Mouse (Mus musculus) CH12.LX (cell line): ENCODE data around the gene Atpaf1.

ENCODE experiments used
- CTCF ChIP-seq, 2 experiments: IDR thresholded peaks in 1 of 2; conservative IDR thresholded peaks in 1 of 2; 2 replicates each; pipeline ENCODE4 v1.5.1; 2011 to 2012; ENCODE audit warnings: low read depth in 2 of 2, low read length in 2 of 2, improper control_type of control experiment in 1 of 2, inconsistent platforms in 1 of 2, mild to moderate bottlenecking in 1 of 2, moderate library complexity in 1 of 2
- E2F4 ChIP-seq: IDR thresholded peaks from 2 replicates; pipeline ENCODE4 v1.6.1; 2011; ENCODE audit warnings: low read depth, low read length, improper control_type of control experiment; ENCODE audit not compliant: insufficient replicate concordance
- ELF1 ChIP-seq: IDR thresholded peaks from 2 replicates; pipeline ENCODE4 v1.6.1; 2014; ENCODE audit warnings: low read depth, mild to moderate bottlenecking, inconsistent platforms, low read length, improper control_type of control experiment
- JUN ChIP-seq: IDR thresholded peaks from 2 replicates; pipeline ENCODE4 v1.6.1; 2011; ENCODE audit warnings: low read depth, mild to moderate bottlenecking, low read length, improper control_type of control experiment, moderate library complexity; ENCODE audit not compliant: insufficient read depth
- MAX ChIP-seq: IDR thresholded peaks from 2 replicates; pipeline ENCODE4 v1.6.1; 2011; ENCODE audit warnings: low read length, improper control_type of control experiment
- NRF1 ChIP-seq: IDR thresholded peaks from 2 replicates; pipeline ENCODE4 v1.6.1; 2014; ENCODE audit warnings: low read depth, mild to moderate bottlenecking, inconsistent platforms, low read length, improper control_type of control experiment, moderate library complexity
- POLR2A ChIP-seq: IDR thresholded peaks from 2 replicates; pipeline ENCODE4 v1.6.1; 2011; ENCODE audit warnings: low read depth, mild to moderate bottlenecking, improper control_type of control experiment, low read length
- SMC3 ChIP-seq: IDR thresholded peaks from 2 replicates; pipeline ENCODE4 v1.6.1; 2011; ENCODE audit warnings: low read depth, low read length, improper control_type of control experiment
- TBP ChIP-seq: conservative IDR thresholded peaks from 2 replicates; pipeline ENCODE4 v1.6.1; 2011; ENCODE audit warnings: low read depth, low read length, improper control_type of control experiment
- ZC3H11A ChIP-seq: IDR thresholded peaks from 2 replicates; pipeline ENCODE4 v1.6.1; 2012; ENCODE audit warnings: low read depth, mild to moderate bottlenecking, inconsistent platforms, low read length, improper control_type of control experiment

- TF ChIP-seq CTCF (conservative IDR thresholded peaks at IDR 0.05 in 1 of 2, IDR thresholded peaks at IDR 0.05 in 1 of 2; ENCODE audit: low read depth in 2 of 2, low read length in 2 of 2) (no peak), ZC3H11A (no peak), JUN (no peak), POLR2A (peak; percentile 69; the same call in 1 of the 2 replicates), ELF1 (peak; percentile 77), NRF1 (0 out of 2 replicates have a peak, but pooled peaks have one; percentile 31), MAX (no peak), SMC3 (no peak), TBP (no peak), E2F4 (no peak)
Measured at GRCm38 (mm10) chr4:115827888-115828571, 43.4 kb downstream of the Atpaf1 start, which contains the start of gene Mob3c.
